Mouse (Mus musculus) neutrophil, adult 59 days (primary cell): ENCODE measurements around the gene Acbd6. TPM values are rescaled to one million over a fixed set of nuclear protein-coding genes. Genes with fewer than 3 reads are reported as not detected.

Experiments
- total RNA-seq, 2 experiments: library from RNA; stranded (reverse); gene quantifications; 1 replicate in 1 of 2; 2 replicates in 1 of 2; pipeline ENCODE4 v1.2.4; 2023

The Acbd6 gene
- 10 to 100 TPM; 32.4 to 35.0 TPM for total RNA-seq

DNA sequence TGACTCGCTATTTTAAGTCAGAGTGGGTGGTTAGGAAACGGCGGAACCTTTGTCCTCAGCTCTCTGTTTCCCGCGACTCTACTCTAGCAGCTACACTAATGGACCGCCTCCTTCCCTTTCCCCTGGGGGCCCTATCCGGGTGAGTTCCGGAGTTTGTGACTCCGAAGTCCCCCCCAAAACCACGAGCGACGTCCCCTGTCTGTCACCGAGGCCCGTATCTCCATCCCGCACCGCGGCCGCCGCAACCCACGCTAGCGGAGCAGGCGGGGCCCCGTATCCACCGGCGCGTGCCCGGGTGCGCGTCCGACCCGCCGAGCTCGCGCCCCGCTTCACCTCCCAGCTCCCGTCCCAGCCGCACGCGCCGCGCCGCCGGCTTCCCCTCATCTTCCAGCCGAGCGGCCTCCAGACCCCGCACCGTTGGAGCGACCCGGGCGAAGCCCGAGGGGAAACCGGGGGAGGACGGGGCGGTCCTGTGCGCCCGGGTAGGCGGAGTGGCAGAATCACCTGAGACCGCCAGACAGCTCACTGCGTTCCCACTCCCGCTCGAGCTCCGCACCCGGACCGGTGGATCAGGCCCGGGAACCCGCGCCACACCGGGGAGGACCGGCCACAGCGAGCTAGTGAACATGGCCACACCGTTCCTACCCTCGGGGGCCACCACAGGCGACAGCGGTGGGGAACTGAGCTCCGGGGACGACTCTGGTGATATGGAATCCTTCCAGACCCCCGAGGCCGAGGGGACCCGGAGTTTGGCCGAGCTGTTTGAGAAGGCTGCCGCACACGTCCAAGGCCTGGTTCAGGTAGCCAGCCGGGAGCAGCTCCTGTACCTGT is at the start of gene Acbd6:
Gene Acbd6 (plus strand): TSS at position 109 of the 831 bp plus-strand sequence.

Other genes with a start within 250 kb of the Acbd6 start
- 10 to 100 TPM; 61.1 to 64.9 TPM for gene Xpr1, start 140.7 kb upstream of the Acbd6 start, total RNA-seq
- not detected for gene Lhx4, start 193.6 kb downstream of the Acbd6 start, total RNA-seq